Mouse (Mus musculus) gastrocnemius, postnatal 14 days (tissue): ENCODE results near the gene Col1a1. TPM values are rescaled to one million over a fixed set of nuclear protein-coding genes. Genes with fewer than 3 reads are reported as not detected.

Experiments
- DNase-seq: peaks from one replicate; pipeline ENCODE4 v3.0.0; 2021; ENCODE audit warnings: mixed read lengths
- intact Hi-C: fragments of 180-260 bp; cut with DNase I; formaldehyde crosslinking; loops from one replicate; pipeline ENCODE4 v1.15.1; 2025; ENCODE audit warnings: low total_unique reads
- total RNA-seq, 2 experiments: library from RNA; stranded (reverse); gene quantifications; 2 replicates each; pipeline ENCODE4 v1.2.3; 2021

The Col1a1 gene
- total RNA-seq, 2 experiments from 2014 or later, result 3,539 to 4,018 TPM

GRCm38 (mm10) chr11:94990749-94991577 lies 54.9 kb downstream of the Col1a1 start, which contains the start of gene Ppp1r9b:
TSS of gene Ppp1r9b (plus strand) at chr11:94991035.
- intact Hi-C loops, result no loop called here
- peak; percentile 95 for DNase-seq

GRCm38 (mm10) chr11:94991641-94992479 lies 55.8 kb downstream of the Col1a1 start:
- intact Hi-C loops, result no loop called here
- DNase-seq, result peak; percentile 44

GRCm38 (mm10) chr11:94992480-94992753 lies 56.4 kb downstream of the Col1a1 start:
- intact Hi-C loops, result no loop called here
- peak; percentile 26 for DNase-seq

- intact Hi-C loops, result no loop called here
- peak; percentile 55 for DNase-seq
Observed at GRCm38 (mm10) chr11:94992754-94993606, 57.0 kb downstream of the Col1a1 start.

- intact Hi-C loops, result no loop called here
- peak; percentile 26 for DNase-seq
Observed at GRCm38 (mm10) chr11:94994208-94994814, 58.3 kb downstream of the Col1a1 start.

- no peak for DNase-seq
Observed at GRCm38 (mm10) chr11:94994947-94995772, 59.1 kb downstream of the Col1a1 start.

GRCm38 (mm10) chr11:94996101-94996500 lies 60.1 kb downstream of the Col1a1 start:
- DNase-seq, result peak; percentile 4
- intact Hi-C loops, result no loop called here

More at GRCm38 (mm10) chr11:94994947-94995772, 59.1 kb downstream of the Col1a1 start:
- intact Hi-C loops, result no loop called here

- DNase-seq, result no peak
- intact Hi-C loops, result no loop called here
Observed at GRCm38 (mm10) chr11:94996984-94997383, 61.0 kb downstream of the Col1a1 start.

- DNase-seq, result no peak
- intact Hi-C loops, result no loop called here
Observed at GRCm38 (mm10) chr11:94997596-94997995, 61.6 kb downstream of the Col1a1 start.

- DNase-seq, result no peak
- intact Hi-C loops, result no loop called here
Observed at GRCm38 (mm10) chr11:94998041-94998531, 62.1 kb downstream of the Col1a1 start.

- intact Hi-C loops, result no loop called here
- DNase-seq, result no peak
Observed at GRCm38 (mm10) chr11:95000128-95000527, 64.1 kb downstream of the Col1a1 start.

GRCm38 (mm10) chr11:95000548-95000947 lies 64.5 kb downstream of the Col1a1 start:
- DNase-seq, result peak; percentile 48
- intact Hi-C loops, result no loop called here

- peak; percentile 71 for DNase-seq
- intact Hi-C loops, result no loop called here
Observed at GRCm38 (mm10) chr11:95001058-95001457, 65.0 kb downstream of the Col1a1 start.

- intact Hi-C loops, result no loop called here
- DNase-seq, result no peak
Observed at GRCm38 (mm10) chr11:95001584-95002347, 65.7 kb downstream of the Col1a1 start.
